Mouse (Mus musculus) heart, embryonic 14.5 days (tissue): ENCODE measurements around the gene Kat5. TPM values are rescaled to one million over a fixed set of nuclear protein-coding genes. Genes with fewer than 3 reads are reported as not detected.

Experiments used
- ATAC-seq: fragments of 200-750 bp; cut with Nextera tagmentation; 2 replicates; pipeline ENCODE4 v1.8.0; 2017; ENCODE audit warnings: low read depth, moderate TSS enrichment; ENCODE audit not compliant: insufficient number of reproducible peaks, insufficient read depth, low FRiP score
- H3K27ac ChIP-seq, 2 experiments: fragments of 200-500 bp in 1 of 2; fragments of 300-500 bp in 1 of 2; sonication (generic) in 1 of 2; replicated peaks in 1 of 2; 2 replicates each; pipeline ENCODE4 v1.5.1; 2012 to 2014; ENCODE audit warnings: low read depth in 2 of 2, low read length in 2 of 2, control low read depth in 1 of 2, mild to moderate bottlenecking in 1 of 2, mixed read lengths in 1 of 2; ENCODE audit not compliant: control insufficient read depth in 1 of 2, insufficient read depth in 1 of 2
- H3K27me3 ChIP-seq: fragments of 300-500 bp; sonication (generic); 2 replicates; pipeline ENCODE4 v1.6.1; 2014; ENCODE audit warnings: mild to moderate bottlenecking, low read length, control low read depth; ENCODE audit not compliant: control insufficient read depth, insufficient read depth
- H3K36me3 ChIP-seq: fragments of 300-500 bp; sonication (generic); 2 replicates; pipeline ENCODE4 v1.6.1; 2014; ENCODE audit warnings: mild to moderate bottlenecking, control low read depth, low read length, mixed read lengths; ENCODE audit not compliant: control insufficient read depth, insufficient read depth
- H3K4me1 ChIP-seq, 2 experiments: fragments of 200-500 bp in 1 of 2; fragments of 300-500 bp in 1 of 2; sonication (generic) in 1 of 2; 2 replicates each; pipeline ENCODE4 v1.6.1; 2012 to 2014; ENCODE audit warnings: low read length in 2 of 2, control low read depth in 1 of 2, mixed read lengths in 1 of 2; ENCODE audit not compliant: control insufficient read depth in 2 of 2, insufficient read depth in 2 of 2
- H3K4me2 ChIP-seq: fragments of 300-500 bp; sonication (generic); 2 replicates; pipeline ENCODE4 v1.6.1; 2014; ENCODE audit warnings: mild to moderate bottlenecking, low read length
- H3K4me3 ChIP-seq, 2 experiments: fragments of 200-500 bp in 1 of 2; fragments of 300-500 bp in 1 of 2; sonication (generic) in 1 of 2; 2 replicates each; pipeline ENCODE4 v1.5.1; 2012 to 2014; ENCODE audit warnings: low read length in 2 of 2, mild to moderate bottlenecking in 2 of 2, control low read depth in 1 of 2, low read depth in 1 of 2, moderate library complexity in 1 of 2; ENCODE audit not compliant: control insufficient read depth in 1 of 2, insufficient read depth in 1 of 2
- H3K9ac ChIP-seq: fragments of 300-500 bp; sonication (generic); 2 replicates; pipeline ENCODE4 v1.6.1; 2014; ENCODE audit warnings: mild to moderate bottlenecking, low read length
- H3K9me3 ChIP-seq: fragments of 300-500 bp; sonication (generic); 2 replicates; pipeline ENCODE4 v1.6.1; 2016; ENCODE audit warnings: low read length, control low read depth; ENCODE audit not compliant: control insufficient read depth
- WGBS: fragments of 180-500 bp; shearing (Covaris S2); extraction: QIAGEN DNeasy Blood & Tissue Kit; methylation state at CpG from one replicate; pipeline ENCODE4 v1.1.7; 2014; 5-methylcytosine and 5-hydroxymethylcytosine counted together
- polyA plus RNA-seq: library from polyadenylated mRNA; unstranded; fragments of >200 nt; fragmentation: Nextera tagmentation; extraction: Ambion mirVana; gene quantifications from 2 replicates; pipeline ENCODE4 v1.2.1, GENCODE M21; 2014

Gene Kat5
- polyA plus RNA-seq, result 19.7 and 20.0 TPM in 2 replicates

- peak within 1 kb of the TSS; percentile 67 for H3K4me2 ChIP-seq
- peaks cover 3% of the 10 kb centered on the region; the same call in 1 of the 2 replicates for H3K27me3 ChIP-seq
- WGBS, result under 1% methylated on average over 47 of the region's 55 CpGs
- ATAC-seq, result peak; percentile 81
- H3K9me3 ChIP-seq, result no peaks in the 10 kb centered on the region
- H3K36me3 ChIP-seq, result peaks cover 43% of the 10 kb centered on the region
- H3K4me1 ChIP-seq, result peaks cover 14 to 20% of the 10 kb centered on the region in 2 experiments
- H3K27ac ChIP-seq, result peak within 1 kb of the TSS; percentile 92 to 99
- peak within 1 kb of the TSS; percentile 82 for H3K9ac ChIP-seq
- H3K4me3 ChIP-seq, result peak within 1 kb of the TSS; percentile 65 to 87
Measured at GRCm38 (mm10) chr19:5609547-5610404, at the start of gene Kat5. Gene Kat5, minus strand, starts transcription at chr19:5610237.

DNA sequence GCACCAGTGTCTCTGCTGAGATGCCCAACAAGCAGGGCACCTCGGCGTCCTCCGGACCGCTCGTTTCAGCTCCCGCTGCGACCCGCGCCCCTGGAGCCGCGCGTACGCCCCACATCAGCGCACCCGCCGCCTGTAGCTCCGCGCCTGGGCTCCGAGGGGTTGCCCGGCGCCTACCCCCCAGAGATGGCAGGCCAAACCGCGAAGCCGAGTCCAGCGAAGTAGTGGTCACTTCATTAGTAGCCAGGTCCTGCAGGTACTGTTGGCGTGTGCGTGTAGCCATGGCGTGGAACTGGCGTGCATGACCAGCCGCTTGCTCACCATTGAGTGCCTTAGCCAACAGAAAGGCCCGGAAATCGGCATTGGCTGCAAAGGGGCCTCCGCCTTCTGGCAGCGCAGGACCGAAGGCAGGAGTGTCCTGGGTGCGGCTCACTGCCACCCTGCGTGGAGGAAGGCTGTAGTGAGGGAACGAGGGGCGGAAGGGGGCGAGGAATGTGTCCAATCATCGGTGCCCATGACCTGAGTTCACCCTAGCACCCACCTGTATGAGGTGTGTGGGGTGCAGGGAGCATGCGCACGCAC is 44.8 kb upstream of the Kat5 start:
- Histone ChIP-seq H3K4me1 (peaks cover 6 to 11% of the 10 kb centered on the region in 2 experiments; a peak in 3 of 4 replicates), H3K36me3 (peaks cover 89% of the 10 kb centered on the region), H3K9me3 (no peaks in the 10 kb centered on the region), H3K4me2 (peak overlapping the region; percentile 76), H3K27me3 (peaks cover 17% of the 10 kb centered on the region), H3K9ac (peak overlapping the region; percentile 62; the same call in 1 of the 2 replicates), H3K27ac (no peak overlapping the region), H3K4me3 (peak overlapping the region; percentile 19 to 40)
- 34% methylated on average over 43 of the region's 43 CpGs for WGBS
- ATAC-seq, result no peak

DNA sequence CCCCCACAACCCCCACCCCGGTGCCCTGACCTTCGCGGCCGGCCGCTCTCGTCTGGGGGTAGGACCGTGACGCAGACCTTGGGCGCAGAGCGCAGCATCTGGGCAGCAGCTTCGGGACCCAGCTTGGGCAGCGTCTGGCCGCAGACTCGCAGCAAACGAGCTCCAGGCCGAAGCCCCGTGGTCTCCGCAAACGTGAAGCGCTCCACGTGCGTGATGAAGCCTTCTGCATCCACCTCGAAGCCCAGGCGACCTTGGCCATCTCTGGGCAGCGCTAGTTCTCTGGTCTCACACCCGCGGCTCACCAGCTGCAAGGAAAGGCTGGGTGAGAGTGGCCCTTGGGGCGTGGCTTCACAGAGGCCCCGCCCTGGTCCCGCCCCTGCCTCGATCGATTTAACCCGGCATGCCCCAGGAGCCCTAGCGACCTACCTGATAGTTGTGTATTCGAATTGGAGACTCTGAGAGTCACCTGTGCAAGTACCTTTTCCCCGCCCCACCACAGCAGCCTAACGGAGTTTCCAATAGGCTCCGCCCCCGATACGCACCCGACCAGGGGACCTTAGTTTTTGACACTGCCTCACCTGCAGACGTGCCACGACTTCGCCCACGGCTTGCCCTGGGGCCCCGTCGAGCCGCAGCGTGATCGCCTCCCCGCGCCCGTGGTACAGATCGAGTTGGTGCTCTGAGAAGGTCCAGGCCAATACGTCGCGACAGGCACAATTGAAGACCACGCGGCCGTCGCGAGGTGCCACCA is 44.1 kb upstream of the Kat5 start:
- ATAC-seq, result no peak; the same call in 1 of the 2 replicates
- H3K27ac ChIP-seq, result no peak overlapping the region
- WGBS, result 25% methylated on average over 62 of the region's 62 CpGs
- H3K9ac ChIP-seq, result peak overlapping the region; percentile 62
- H3K27me3 ChIP-seq, result peaks cover 17% of the 10 kb centered on the region
- H3K9me3 ChIP-seq, result no peaks in the 10 kb centered on the region
- H3K4me1 ChIP-seq, result peaks cover 12 to 17% of the 10 kb centered on the region in 2 experiments
- H3K4me2 ChIP-seq, result peak overlapping the region; percentile 76
- peak overlapping the region; percentile 19 to 40 for H3K4me3 ChIP-seq
- peaks cover 85% of the 10 kb centered on the region for H3K36me3 ChIP-seq

DNA sequence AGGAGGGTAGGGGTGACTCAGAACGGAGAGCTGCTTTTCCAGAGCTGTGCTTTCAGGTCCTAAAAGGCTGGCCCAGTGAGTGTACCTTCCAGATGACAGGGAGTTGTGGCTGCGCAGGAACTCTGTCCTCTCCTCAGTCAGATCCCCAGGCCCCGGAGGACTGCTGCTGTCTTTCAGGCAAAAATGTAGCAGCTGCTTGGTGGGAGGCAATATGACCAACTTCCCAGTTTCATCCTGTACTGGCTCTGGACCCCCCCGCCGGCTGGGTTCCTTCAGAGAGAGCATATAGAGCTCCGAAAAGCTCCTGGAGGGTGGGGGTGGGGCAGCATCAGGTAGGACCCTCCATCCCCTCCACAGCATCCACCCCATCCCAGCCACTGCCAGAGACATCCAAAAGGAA is 42.5 kb upstream of the Kat5 start:
- H3K4me1 ChIP-seq, result peaks cover 20 to 26% of the 10 kb centered on the region in 2 experiments
- WGBS, result 82% methylated on average over 6 of the region's 6 CpGs
- H3K27me3 ChIP-seq, result peaks cover 17% of the 10 kb centered on the region
- no peak overlapping the region for H3K4me2 ChIP-seq
- peaks cover 74% of the 10 kb centered on the region for H3K36me3 ChIP-seq
- no peak for ATAC-seq
- no peaks in the 10 kb centered on the region for H3K9me3 ChIP-seq
- H3K4me3 ChIP-seq, result no peak overlapping the region
- H3K9ac ChIP-seq, result no peak overlapping the region
- H3K27ac ChIP-seq, result no peak overlapping the region

DNA sequence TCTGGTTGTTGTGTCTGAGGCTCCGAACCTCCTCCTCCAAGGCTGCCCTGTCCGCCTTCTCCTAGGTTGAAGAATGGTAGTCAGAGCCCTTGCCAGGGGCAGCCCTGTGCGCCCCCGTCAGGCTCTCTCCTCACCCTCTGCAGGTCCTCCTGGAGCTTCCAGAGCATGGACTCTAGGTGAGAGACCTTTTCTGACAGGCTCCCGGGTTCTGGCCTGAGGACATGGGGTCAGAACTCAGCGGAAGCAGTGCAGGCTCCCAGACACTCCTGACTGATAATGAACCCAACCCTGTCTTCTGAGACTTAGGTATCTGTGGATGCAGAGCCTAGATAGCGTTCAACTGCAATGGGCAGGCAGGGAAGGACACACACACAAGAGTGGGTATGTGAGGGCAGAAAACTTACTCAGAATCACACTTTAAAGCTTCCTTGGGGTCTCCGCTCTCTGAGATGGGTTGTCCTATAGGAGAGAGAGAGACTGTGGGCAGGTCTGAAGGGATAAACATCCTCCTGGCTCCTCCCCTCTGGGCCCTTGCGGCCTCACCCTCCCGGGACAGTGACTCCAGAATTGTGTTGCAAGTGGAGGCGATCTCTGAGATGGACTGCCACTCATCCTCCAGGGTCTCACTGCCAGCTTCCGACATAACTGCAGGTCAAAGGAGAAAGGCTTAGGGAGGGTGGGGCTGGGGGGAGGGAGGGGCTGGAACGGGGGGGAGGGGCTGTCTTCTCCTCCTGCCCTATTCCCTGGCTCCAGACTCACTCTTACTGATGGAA is 41.7 kb upstream of the Kat5 start:
- Histone ChIP-seq H3K4me1 (peaks cover 20 to 26% of the 10 kb centered on the region in 2 experiments), H3K27me3 (peaks cover 17% of the 10 kb centered on the region), H3K9ac (no peak overlapping the region), H3K4me2 (no peak overlapping the region), H3K36me3 (peaks cover 76% of the 10 kb centered on the region), H3K4me3 (no peak overlapping the region), H3K9me3 (no peaks in the 10 kb centered on the region), H3K27ac (no peak overlapping the region)
- ATAC-seq, result no peak
- 66% methylated on average over 12 of the region's 13 CpGs for WGBS

GRCm38 (mm10) chr19:5649298-5649741 is 39.3 kb upstream of the Kat5 start:
- Histone ChIP-seq H3K9ac (peak overlapping the region; percentile 67), H3K4me2 (peak overlapping the region; percentile 65), H3K4me3 (peak overlapping the region; percentile 27 to 33), H3K4me1 (peaks cover 13 to 20% of the 10 kb centered on the region in 2 experiments), H3K27ac (peak overlapping the region; percentile 59 to 69), H3K27me3 (peaks cover 3% of the 10 kb centered on the region; the same call in 1 of the 2 replicates), H3K36me3 (peaks cover 77% of the 10 kb centered on the region), H3K9me3 (no peaks in the 10 kb centered on the region)
- peak; percentile 7; the same call in 1 of the 2 replicates for ATAC-seq
- 56% methylated on average over 6 of the region's 6 CpGs for whole genome bisulfite sequencing
